Mouse (Mus musculus) intestine, embryonic 15.5 days (tissue): ENCODE data around the gene Gm38392. TPM values are rescaled to one million over a fixed set of nuclear protein-coding genes. Genes with fewer than 3 reads are reported as not detected.

Experiments
- ATAC-seq: fragments of 200-750 bp; cut with Nextera tagmentation; 2 replicates; pipeline ENCODE4 v1.8.0; 2017; ENCODE audit warnings: moderate TSS enrichment, moderate library complexity
- H3K27ac ChIP-seq: fragments of 300-500 bp; sonication (generic); 2 replicates; pipeline ENCODE4 v1.5.1; 2015; ENCODE audit warnings: mild to moderate bottlenecking, inconsistent platforms
- H3K27me3 ChIP-seq: fragments of 300-500 bp; sonication (generic); replicated peaks from 2 replicates; pipeline ENCODE4 v1.6.1; 2015; ENCODE audit warnings: inconsistent platforms
- H3K36me3 ChIP-seq: fragments of 300-500 bp; sonication (generic); 2 replicates; pipeline ENCODE4 v1.6.1; 2015; ENCODE audit warnings: inconsistent platforms
- H3K4me1 ChIP-seq: fragments of 300-500 bp; sonication (generic); replicated peaks from 2 replicates; pipeline ENCODE4 v1.6.1; 2015; ENCODE audit warnings: inconsistent platforms
- H3K4me2 ChIP-seq: fragments of 300-500 bp; sonication (generic); replicated peaks from 2 replicates; pipeline ENCODE4 v1.6.1; 2015; ENCODE audit warnings: mild to moderate bottlenecking, inconsistent platforms
- H3K4me3 ChIP-seq: fragments of 300-500 bp; sonication (generic); replicated peaks from 2 replicates; pipeline ENCODE4 v1.5.1; 2015; ENCODE audit warnings: inconsistent platforms
- H3K9ac ChIP-seq: fragments of 300-500 bp; sonication (generic); 2 replicates; pipeline ENCODE4 v1.6.1; 2015; ENCODE audit warnings: inconsistent platforms
- H3K9me3 ChIP-seq: fragments of 300-500 bp; sonication (generic); 2 replicates; pipeline ENCODE4 v1.6.1; 2016; ENCODE audit warnings: inconsistent platforms
- WGBS: fragments of 180-500 bp; shearing (Covaris S2); methylation state at CpG from one replicate; pipeline ENCODE4 v1.1.7; 2015; 5-methylcytosine and 5-hydroxymethylcytosine counted together
- polyA plus RNA-seq: library from polyadenylated mRNA; unstranded; fragments of >200 nt; fragmentation: Nextera tagmentation; extraction: Ambion mirVana; gene quantifications from 2 replicates; pipeline ENCODE4 v1.2.1, GENCODE M21; 2015

The Gm38392 gene
- polyA plus RNA-seq, 1 experiment from 2014 or later, result 0.15 TPM

DNA sequence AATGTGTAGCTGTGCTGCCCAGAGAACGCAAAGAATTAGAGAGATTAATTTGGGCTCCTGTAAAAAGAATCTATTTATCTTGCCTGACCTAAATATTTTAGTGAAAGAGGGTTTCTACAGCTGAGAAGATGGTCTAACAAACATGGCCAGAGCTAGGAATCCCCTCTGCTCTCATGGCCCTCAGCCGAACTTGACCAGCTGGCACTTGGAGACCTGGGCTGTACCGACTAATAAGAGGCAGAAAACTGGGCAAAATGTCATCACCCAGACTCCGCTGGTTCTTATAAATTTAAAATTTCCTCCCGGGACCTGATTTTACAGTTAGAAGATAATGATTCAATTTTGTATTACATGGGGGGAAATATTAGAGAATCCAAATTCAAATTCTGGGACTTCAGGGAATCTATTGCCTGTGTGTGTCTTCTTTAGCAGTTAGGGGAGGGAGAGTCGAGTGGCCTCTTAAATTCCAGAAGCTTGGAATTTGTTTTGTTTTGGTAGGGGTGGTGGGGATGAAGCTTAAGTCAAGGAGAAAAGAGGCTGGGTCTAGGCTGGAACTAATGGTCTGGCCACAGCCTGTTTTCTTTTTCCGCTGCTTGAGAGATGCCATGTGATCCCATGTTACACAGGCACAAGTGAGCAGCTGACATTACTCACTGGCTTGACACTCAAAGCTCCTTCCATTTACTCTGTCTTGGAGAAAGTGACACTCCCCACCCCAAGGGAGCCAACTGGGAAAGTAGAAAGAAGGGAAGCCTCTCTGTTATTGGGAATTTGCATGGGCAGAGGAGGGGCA, 70.3 kb downstream of the Gm38392 start:
- no peak for ATAC-seq
- Histone ChIP-seq H3K4me2 (no peak overlapping the region), H3K27ac (no peak overlapping the region), H3K4me1 (peaks cover 16% of the 10 kb centered on the region), H3K36me3 (no peaks in the 10 kb centered on the region), H3K27me3 (peaks cover 93% of the 10 kb centered on the region), H3K9me3 (no peaks in the 10 kb centered on the region), H3K4me3 (no peak overlapping the region), H3K9ac (no peak overlapping the region)
- WGBS, result 12% methylated on average over 7 of the region's 7 CpGs

DNA sequence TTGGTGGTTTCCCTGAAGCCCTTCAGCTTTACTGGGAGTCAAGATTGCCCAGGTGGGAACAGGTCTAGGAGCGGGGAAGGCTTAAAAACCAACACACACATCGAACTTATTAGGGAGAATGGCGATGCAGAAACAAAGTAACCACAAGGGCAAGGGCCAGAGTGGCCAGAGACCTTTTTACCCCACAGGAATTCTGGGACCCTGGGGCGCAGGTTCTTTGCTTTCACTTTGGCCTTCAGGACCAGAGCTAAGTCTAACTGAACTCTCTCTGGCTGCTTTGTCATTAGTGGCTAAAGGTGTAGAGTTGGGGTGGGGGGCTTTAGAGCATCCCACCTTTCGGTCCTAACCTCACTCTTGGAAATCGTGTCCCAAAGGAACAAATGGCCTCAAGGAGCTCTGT, 70.9 kb downstream of the Gm38392 start:
- no peak overlapping the region for H3K27ac ChIP-seq
- H3K4me1 ChIP-seq, result peaks cover 16% of the 10 kb centered on the region
- WGBS, result 4% methylated on average over 6 of the region's 6 CpGs
- peaks cover 92% of the 10 kb centered on the region for H3K27me3 ChIP-seq
- no peaks in the 10 kb centered on the region for H3K36me3 ChIP-seq
- ATAC-seq, result no peak
- H3K9ac ChIP-seq, result no peak overlapping the region
- peak overlapping the region; percentile 51 for H3K4me2 ChIP-seq
- no peak overlapping the region; the same call in 1 of the 2 replicates for H3K4me3 ChIP-seq
- no peaks in the 10 kb centered on the region for H3K9me3 ChIP-seq

DNA sequence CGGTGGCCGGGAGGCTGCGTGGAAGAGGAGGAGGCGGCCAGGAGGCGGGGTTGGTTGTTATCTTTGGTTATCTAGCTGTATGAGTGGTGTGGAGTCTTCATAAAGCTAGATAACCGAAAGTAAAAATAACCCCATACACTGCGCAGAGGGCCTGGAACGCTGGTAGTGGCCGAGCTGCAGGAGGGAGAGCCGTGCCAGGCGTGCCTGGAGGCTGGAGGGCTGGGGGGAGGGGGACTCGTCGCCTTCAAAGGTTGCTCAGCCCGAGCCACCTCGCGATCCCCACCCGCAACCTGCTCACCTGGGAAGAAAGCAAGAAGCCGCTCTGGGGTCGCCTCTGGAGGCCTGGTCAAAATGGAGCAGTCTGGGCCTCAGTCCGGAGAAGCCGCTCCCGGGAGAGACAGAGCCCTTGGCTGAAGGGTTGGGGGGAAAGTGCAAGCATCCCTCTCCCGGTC, 71.4 kb downstream of the Gm38392 start:
- no peak for ATAC-seq
- Histone ChIP-seq H3K4me1 (peaks cover 16% of the 10 kb centered on the region), H3K27me3 (peaks cover 93% of the 10 kb centered on the region), H3K4me3 (peak overlapping the region; percentile 18), H3K4me2 (peak overlapping the region; percentile 51), H3K36me3 (no peaks in the 10 kb centered on the region), H3K9ac (no peak overlapping the region), H3K9me3 (no peaks in the 10 kb centered on the region), H3K27ac (no peak overlapping the region)
- under 1% methylated on average over 23 of the region's 23 CpGs for WGBS

DNA sequence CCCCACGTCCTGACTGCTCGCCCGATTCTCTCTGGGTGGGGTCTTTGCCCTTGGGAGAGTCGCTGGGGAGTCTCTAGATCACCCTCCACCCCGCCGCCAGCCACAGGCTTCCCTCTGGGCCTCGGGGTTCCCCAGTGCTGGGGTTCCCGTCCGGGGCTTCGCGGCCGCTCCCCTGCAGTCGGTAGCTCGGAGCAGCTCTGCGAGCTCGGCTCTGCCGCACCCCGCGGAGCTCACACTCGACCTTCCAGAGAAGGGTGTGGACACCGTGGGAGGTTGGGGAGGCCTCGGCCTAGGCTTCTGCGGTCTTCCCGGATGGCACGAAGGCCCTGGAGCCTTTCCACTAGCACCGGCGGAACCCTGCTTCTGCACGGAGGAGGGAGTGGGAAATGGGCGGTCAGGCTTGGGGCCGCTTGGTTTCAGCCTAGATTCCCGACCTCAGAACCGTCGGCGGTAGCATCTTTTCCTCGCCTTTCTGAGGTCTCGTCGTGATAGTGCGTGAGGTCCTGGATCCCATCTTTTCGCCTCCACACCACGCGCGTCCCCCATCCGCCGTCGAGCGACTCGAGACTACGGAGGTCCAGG, 71.9 kb downstream of the Gm38392 start:
- Histone ChIP-seq H3K27me3 (peaks cover 93% of the 10 kb centered on the region), H3K4me1 (peaks cover 16% of the 10 kb centered on the region), H3K36me3 (no peaks in the 10 kb centered on the region), H3K27ac (no peak overlapping the region), H3K4me2 (peak overlapping the region; percentile 51), H3K4me3 (peak overlapping the region; percentile 18), H3K9ac (no peak overlapping the region), H3K9me3 (no peaks in the 10 kb centered on the region)
- no peak for ATAC-seq
- WGBS, result 1% methylated on average over 48 of the region's 48 CpGs

DNA sequence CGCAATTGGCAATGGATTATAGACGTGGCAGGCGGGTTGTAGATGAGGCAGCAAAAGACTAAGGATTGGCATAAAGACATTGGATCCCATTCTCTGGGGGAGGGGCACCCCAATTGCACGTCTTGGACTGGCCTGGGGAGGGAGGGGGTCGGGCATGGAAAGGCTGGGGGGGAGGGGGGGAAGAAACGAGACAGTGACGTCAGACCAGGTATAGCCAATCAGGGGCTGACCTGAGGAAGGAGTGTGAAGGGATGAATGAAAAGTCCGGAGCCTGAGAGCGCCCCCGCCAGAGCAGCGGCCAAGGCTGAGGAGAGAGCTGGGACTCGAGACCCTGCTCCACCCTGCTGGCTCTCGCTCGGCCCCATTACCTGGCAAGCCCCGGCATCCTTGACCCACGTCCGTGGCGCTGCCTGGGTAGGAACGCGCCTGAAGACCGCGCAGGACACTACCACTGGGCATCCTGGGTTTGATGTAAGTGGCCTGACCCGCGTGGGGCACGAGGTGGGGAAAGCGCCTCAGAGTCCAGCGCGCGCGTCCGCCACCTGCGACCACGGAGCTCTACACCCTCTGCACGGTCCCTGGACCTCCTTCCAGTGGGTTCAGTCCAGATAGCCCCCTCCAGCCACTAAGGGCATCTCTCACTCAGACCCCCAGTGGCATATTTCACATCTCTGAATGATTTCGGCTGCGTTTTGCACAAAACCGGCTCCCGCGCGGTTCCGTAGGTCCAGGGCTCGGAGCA, 72.6 kb downstream of the Gm38392 start:
- Histone ChIP-seq H3K9ac (no peak overlapping the region), H3K27me3 (peaks cover 93% of the 10 kb centered on the region), H3K27ac (no peak overlapping the region), H3K4me2 (peak overlapping the region; percentile 51), H3K36me3 (no peaks in the 10 kb centered on the region), H3K4me1 (peaks cover 16% of the 10 kb centered on the region), H3K4me3 (peak overlapping the region; percentile 18; the same call in 1 of the 2 replicates), H3K9me3 (no peaks in the 10 kb centered on the region)
- WGBS, result 2% methylated on average over 42 of the region's 42 CpGs
- no peak for ATAC-seq

DNA sequence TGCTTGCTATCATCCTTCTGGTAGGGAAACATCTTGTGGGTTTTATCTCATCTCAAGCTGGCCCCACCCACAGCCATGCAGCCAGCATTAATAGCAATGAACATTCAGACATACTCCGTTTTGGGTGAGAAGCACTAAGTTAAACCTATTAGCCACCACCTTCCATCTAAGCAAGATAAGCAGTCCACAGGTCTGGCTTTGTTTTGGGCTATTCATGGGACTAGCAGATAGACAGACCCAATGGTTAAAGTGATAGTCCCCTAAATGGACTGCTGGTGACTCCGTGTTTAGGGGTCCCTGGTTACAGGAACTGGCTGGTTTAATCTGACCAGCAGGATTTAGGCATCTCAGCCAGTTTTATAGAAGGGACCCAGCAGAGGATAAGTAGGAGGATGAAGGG, 74.0 kb downstream of the Gm38392 start:
- H3K27ac ChIP-seq, result no peak overlapping the region
- no peak overlapping the region for H3K4me3 ChIP-seq
- ATAC-seq, result no peak
- WGBS, result 8% methylated on average over 2 of the region's 2 CpGs
- no peak overlapping the region for H3K9ac ChIP-seq
- H3K4me2 ChIP-seq, result no peak overlapping the region
- peaks cover 95% of the 10 kb centered on the region for H3K27me3 ChIP-seq
- no peaks in the 10 kb centered on the region for H3K9me3 ChIP-seq
- H3K36me3 ChIP-seq, result no peaks in the 10 kb centered on the region
- H3K4me1 ChIP-seq, result peaks cover 16% of the 10 kb centered on the region

DNA sequence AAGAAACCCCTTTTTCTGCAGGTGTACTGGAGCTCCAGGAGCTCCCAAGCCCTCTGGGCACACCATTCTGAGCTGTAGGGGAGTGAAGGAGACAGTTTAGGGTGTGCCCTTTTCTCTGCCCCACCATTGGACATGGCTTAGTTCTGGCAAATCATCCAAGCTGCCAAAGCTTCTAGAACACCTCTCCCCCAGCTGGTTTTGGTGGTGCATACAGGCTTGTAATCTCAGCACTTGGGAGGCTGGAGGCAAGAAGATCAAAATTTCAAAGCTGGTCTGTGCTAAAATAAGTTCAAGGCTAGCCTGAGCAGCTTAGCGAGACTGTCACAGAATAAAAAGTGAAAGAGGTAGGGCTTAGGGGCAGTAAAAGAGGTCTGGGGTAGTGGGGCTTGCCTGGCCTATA, 74.7 kb downstream of the Gm38392 start:
- Histone ChIP-seq H3K9ac (no peak overlapping the region), H3K36me3 (no peaks in the 10 kb centered on the region), H3K4me2 (no peak overlapping the region), H3K4me1 (peaks cover 16% of the 10 kb centered on the region), H3K27me3 (peaks cover 97% of the 10 kb centered on the region), H3K27ac (no peak overlapping the region), H3K4me3 (no peak overlapping the region), H3K9me3 (no peaks in the 10 kb centered on the region)
- no peak for ATAC-seq
- WGBS, result 8% methylated on average over 1 of the region's 1 CpGs

DNA sequence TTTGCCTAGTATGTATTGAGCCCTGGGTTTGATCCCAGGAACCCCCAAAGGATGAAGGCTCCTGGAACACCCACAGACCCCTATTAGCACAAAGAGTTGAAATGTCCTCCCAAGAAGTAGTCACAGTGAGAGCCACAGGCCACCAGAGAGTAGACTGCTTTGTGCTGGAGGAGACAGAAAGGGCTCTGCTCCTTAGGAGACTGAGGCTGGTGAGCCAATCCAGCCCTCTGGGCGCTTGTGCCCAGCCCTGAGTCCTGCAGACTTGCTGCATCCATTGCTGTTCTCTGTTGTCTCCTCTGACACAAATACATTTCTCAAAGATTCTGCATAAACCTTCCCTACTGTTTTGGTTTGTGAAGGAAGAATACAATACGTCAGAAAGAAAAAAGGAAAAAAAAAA, 76.1 kb downstream of the Gm38392 start:
- no peak overlapping the region for H3K4me3 ChIP-seq
- WGBS, result 18% methylated on average over 2 of the region's 2 CpGs
- no peaks in the 10 kb centered on the region for H3K9me3 ChIP-seq
- no peak overlapping the region for H3K4me2 ChIP-seq
- H3K27me3 ChIP-seq, result peaks cover 98% of the 10 kb centered on the region
- H3K9ac ChIP-seq, result no peak overlapping the region
- H3K4me1 ChIP-seq, result peaks cover 16% of the 10 kb centered on the region
- no peak for ATAC-seq
- H3K27ac ChIP-seq, result no peak overlapping the region
- no peaks in the 10 kb centered on the region for H3K36me3 ChIP-seq

DNA sequence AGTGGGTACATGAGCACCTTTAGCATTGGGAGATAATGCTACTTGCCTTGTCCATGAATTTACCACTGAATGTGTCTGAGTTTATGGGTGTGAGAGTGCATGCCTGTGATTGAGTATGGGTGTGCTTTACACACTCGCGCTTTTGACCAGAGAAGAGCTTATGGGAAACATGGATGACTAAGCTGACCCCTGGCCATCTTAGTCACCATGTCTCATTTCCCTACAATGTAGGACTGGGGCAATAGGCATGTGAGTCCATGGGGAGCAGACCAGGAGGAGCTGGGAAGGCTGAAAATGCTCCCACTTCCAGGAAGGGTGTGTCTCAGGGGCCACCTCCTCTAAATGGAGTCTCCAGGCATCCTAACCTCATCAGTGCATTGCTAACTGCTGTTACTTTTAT, 76.9 kb downstream of the Gm38392 start:
- no peak for ATAC-seq
- Histone ChIP-seq H3K9ac (no peak overlapping the region), H3K36me3 (no peaks in the 10 kb centered on the region), H3K9me3 (no peaks in the 10 kb centered on the region), H3K27ac (no peak overlapping the region), H3K4me3 (no peak overlapping the region), H3K4me2 (no peak overlapping the region), H3K4me1 (peaks cover 9% of the 10 kb centered on the region), H3K27me3 (peaks cover 98% of the 10 kb centered on the region)
- 23% methylated on average over 2 of the region's 2 CpGs for WGBS

DNA sequence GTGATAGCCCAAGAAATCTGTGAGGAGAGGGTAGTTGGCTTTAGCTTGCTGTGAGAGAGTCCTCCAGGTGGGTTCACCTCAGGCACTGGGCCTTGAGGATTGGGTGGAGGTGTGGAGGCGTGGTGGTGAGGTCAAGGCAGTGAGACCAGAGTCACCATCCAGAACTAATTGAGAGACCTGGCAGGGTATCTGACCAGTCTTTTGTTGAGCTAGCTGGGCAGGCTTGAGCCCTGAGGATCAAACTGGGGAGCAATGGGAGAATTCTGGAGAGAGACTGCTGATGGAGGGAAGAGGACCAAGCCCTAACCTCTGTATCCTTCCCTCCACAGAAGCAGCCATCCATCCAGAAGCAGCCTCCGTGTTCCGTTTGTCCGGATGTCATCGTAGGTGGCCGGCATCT, 77.7 kb downstream of the Gm38392 start:
- peaks cover 98% of the 10 kb centered on the region for H3K27me3 ChIP-seq
- no peaks in the 10 kb centered on the region for H3K9me3 ChIP-seq
- H3K27ac ChIP-seq, result no peak overlapping the region
- 3% methylated on average over 6 of the region's 6 CpGs for WGBS
- H3K9ac ChIP-seq, result no peak overlapping the region
- no peak overlapping the region for H3K4me2 ChIP-seq
- ATAC-seq, result no peak
- no peaks in the 10 kb centered on the region for H3K36me3 ChIP-seq
- H3K4me3 ChIP-seq, result no peak overlapping the region
- peaks cover under 1% of the 10 kb centered on the region for H3K4me1 ChIP-seq

DNA sequence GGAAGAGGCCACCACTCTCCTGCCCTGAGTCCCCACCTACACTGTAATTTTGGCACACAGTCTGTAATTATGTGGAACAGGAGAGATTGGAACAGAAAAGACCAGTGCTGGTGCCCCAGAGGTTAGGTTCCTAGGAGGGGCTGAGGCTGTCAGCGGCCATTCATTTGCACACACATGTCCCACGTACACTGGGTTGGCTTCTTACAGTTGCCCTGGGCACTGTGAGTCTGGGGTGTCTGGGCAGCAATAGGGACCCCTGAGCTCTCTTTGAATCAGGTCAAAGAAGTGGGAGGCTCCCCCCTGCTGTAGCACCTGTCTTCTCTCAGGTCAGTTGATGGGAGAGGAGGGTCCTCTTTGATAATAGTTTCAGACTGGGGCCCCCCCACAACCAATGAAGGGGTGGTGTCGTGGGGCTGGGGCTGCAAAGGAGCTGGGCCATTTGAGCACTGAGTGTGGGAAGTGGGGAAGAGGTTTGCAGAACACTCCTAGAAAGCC, 78.7 kb downstream of the Gm38392 start:
- 8% methylated on average over 3 of the region's 3 CpGs for WGBS
- Histone ChIP-seq H3K27ac (no peak overlapping the region), H3K4me2 (no peak overlapping the region), H3K27me3 (peaks cover 97% of the 10 kb centered on the region), H3K9ac (no peak overlapping the region), H3K4me3 (no peak overlapping the region), H3K4me1 (no peaks in the 10 kb centered on the region), H3K36me3 (no peaks in the 10 kb centered on the region), H3K9me3 (no peaks in the 10 kb centered on the region)
- no peak for ATAC-seq

DNA sequence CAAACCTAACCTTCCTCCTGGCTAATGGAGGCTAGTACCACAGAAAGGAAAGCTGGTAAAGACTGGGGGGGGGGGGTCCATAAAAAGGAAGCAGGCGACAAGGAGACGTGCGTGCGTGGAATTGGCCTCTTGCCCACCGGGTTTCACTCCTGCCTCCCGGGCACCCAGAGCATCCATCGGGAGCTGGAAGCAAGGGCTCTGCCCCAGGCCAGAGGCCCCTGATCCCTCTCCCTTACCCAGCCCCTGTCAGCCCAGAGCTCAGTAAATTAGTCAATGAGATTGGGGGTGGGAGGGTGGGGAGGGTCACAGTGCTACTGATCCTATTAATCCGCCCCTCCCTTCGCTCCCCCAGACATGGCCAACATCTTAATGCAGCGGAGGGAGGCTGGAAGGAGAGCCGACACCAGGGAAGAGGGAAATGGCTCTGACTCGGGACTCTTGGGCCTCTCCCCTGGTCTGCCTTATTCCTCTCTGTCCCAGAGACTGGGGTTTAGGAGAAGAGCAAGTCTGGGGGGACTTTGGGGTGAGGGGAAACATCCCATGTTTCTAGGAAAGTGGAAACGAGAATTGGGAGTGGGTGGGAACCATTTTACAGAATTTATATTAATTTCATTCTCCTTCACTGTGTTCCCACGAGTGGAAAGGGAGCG, 79.4 kb downstream of the Gm38392 start:
- Histone ChIP-seq H3K9ac (no peak overlapping the region), H3K4me1 (no peaks in the 10 kb centered on the region), H3K4me3 (no peak overlapping the region), H3K27me3 (peaks cover 98% of the 10 kb centered on the region), H3K9me3 (no peaks in the 10 kb centered on the region), H3K27ac (no peak overlapping the region), H3K36me3 (no peaks in the 10 kb centered on the region), H3K4me2 (no peak overlapping the region)
- WGBS, result 1% methylated on average over 15 of the region's 15 CpGs
- no peak for ATAC-seq
